Mouse (Mus musculus) lung, adult 2 months (tissue): Measurements from ENCODE around the gene Fat3.

ENCODE experiments used
- CTCF ChIP-seq: fragments of 200-500 bp; IDR thresholded peaks from 2 replicates; pipeline ENCODE4 v1.5.1; 2011; ENCODE audit warnings: mild to moderate bottlenecking, low read length, control low read depth; ENCODE audit not compliant: insufficient read depth
- POLR2A ChIP-seq: fragments of 200-500 bp; IDR thresholded peaks from 2 replicates; pipeline ENCODE4 v1.6.1; 2011; ENCODE audit warnings: low read depth, mild to moderate bottlenecking, control low read depth, low read length, borderline replicate concordance; ENCODE audit errors: extremely low read depth

GRCm38 (mm10) chr9:15903948-15904750, 596.9 kb downstream of the Fat3 start:
- TF ChIP-seq CTCF (no peak), POLR2A (no peak)
